Mouse (Mus musculus): ENCODE data around the gene Nr5a2. TPM values are rescaled to one million over a fixed set of nuclear protein-coding genes. Genes with fewer than 3 reads are reported as not detected.
A peak's percentile ranks its signal among the peaks of the same experiment; 100 is the strongest.

Gene Nr5a2
- total and polyA plus RNA-seq, 2 experiments from 2014 or later, result 0.45 to 1.6 TPM

DNA sequence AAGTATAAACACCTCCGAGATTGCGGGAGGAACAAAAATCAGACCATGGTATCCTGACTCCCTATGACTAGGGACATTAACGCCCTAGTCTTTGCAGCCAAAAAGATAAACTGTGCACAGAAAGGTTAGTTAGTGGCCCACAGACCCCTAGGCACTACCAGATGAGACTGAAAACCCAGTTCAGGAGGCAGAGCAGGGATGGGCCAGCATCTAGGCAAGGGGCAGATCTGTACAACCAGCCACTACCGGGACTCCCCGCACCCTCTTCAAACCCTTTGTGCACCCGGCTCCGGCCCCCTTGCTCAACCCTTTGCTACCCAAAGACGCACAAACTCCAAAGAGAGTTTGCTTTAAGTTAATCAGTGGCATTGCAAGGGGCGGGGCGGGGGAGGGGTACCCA lies 14.4 kb downstream of the Nr5a2 start:
- Histone ChIP-seq H3K36me3 (replicated peaks; ENCODE audit: control insufficient read depth, insufficient read depth, low read length) (no peaks in the 10 kb centered on the region), H3K9ac (replicated peaks; ENCODE audit: low read depth, low read length) (no peak overlapping the region), H3K4me2 (ENCODE audit: low read depth, low read length) (peak overlapping the region; percentile 68), H3K4me1 (ENCODE audit: control insufficient read depth, insufficient read depth) (peaks cover 7% of the 10 kb centered on the region; the same call in 1 of the 2 replicates), H3K27ac (ENCODE audit: low read depth) (no peak overlapping the region), H3K27me3 (ENCODE audit: control insufficient read depth, insufficient read depth, low read length) (peaks cover 70% of the 10 kb centered on the region), H3K4me3 (ENCODE audit: low read depth, low read length) (peak overlapping the region; percentile 50; the same call in 1 of the 2 replicates), H3K9me3 (replicated peaks; ENCODE audit: control insufficient read depth, low read length) (no peaks in the 10 kb centered on the region)
- TF ChIP-seq CTCF (IDR thresholded peaks at IDR 0.05; ENCODE audit: low read depth) (no peak), EP300 (IDR thresholded peaks at IDR 0.05; ENCODE audit: low read depth) (no peak)
- WGBS, result 6% methylated on average over 10 of the region's 10 CpGs
- DNase-seq (ENCODE audit: low spot score), result no peak
- ATAC-seq (ENCODE audit: insufficient read depth, low read depth), result no peak

DNA sequence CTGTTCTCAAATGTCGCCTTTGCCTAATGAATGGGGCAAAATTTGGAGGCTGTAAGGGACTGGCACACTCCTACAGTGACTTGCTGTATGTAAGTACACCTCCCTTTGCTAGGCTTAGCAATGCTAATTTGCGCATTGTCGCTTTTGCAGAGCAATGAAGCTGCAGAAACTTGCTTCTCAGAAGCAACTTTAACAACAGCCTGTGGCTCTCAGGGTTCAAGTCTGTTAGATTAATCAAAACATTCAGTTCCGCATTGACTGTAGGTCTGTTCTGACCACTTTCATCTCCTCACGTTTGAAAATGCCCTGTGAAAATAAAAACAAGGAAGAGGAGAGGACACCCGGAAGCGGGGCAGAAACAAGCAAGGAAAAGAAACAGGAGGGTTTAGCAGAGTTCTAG lies 14.8 kb downstream of the Nr5a2 start:
- H3K4me3 ChIP-seq (ENCODE audit: low read depth, low read length), result peak overlapping the region; percentile 50; the same call in 1 of the 2 replicates
- no peaks in the 10 kb centered on the region for H3K36me3 ChIP-seq (replicated peaks; ENCODE audit: control insufficient read depth, insufficient read depth, low read length)
- no peak overlapping the region for H3K27ac ChIP-seq (ENCODE audit: low read depth)
- ATAC-seq (ENCODE audit: insufficient read depth, low read depth) (no peak), DNase-seq (ENCODE audit: low spot score) (no peak)
- peaks cover 66% of the 10 kb centered on the region for H3K27me3 ChIP-seq (ENCODE audit: control insufficient read depth, insufficient read depth, low read length)
- TF ChIP-seq EP300 (IDR thresholded peaks at IDR 0.05; ENCODE audit: low read depth) (no peak), CTCF (IDR thresholded peaks at IDR 0.05; ENCODE audit: low read depth) (no peak)
- no peak overlapping the region for H3K9ac ChIP-seq (replicated peaks; ENCODE audit: low read depth, low read length)
- 24% methylated on average over 7 of the region's 7 CpGs for WGBS
- peak overlapping the region; percentile 68; the same call in 1 of the 2 replicates for H3K4me2 ChIP-seq (ENCODE audit: low read depth, low read length)
- no peaks in the 10 kb centered on the region for H3K9me3 ChIP-seq (replicated peaks; ENCODE audit: control insufficient read depth, low read length)
- peaks cover 7% of the 10 kb centered on the region; the same call in 1 of the 2 replicates for H3K4me1 ChIP-seq (ENCODE audit: control insufficient read depth, insufficient read depth)

DNA sequence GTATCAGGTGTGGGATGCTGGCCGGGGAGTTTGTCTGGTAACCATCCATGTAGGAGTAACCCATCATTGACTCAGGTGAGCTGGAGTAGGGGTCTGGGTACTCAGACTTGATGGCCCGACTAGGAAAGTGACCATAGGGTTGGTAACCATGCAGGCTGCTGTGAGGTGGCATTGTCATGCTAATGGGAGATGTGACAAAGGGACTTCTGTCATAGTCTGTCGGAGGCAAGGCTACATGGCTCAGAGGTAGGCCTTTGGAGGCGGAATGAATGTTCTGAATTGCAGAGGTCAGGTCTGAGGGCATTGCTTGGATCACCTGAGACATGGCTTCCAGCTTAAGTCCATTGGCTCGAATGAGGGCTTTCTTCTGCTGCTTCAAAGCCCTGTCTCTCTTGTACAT lies 19.6 kb downstream of the Nr5a2 start:
- Histone ChIP-seq H3K4me1 (ENCODE audit: control insufficient read depth, insufficient read depth) (no peaks in the 10 kb centered on the region), H3K27me3 (ENCODE audit: control insufficient read depth, insufficient read depth, low read length) (peaks cover 18% of the 10 kb centered on the region), H3K4me3 (ENCODE audit: low read depth, low read length) (no peak overlapping the region), H3K36me3 (replicated peaks; ENCODE audit: control insufficient read depth, insufficient read depth, low read length) (no peaks in the 10 kb centered on the region), H3K4me2 (ENCODE audit: low read depth, low read length) (no peak overlapping the region), H3K9me3 (replicated peaks; ENCODE audit: control insufficient read depth, low read length) (no peaks in the 10 kb centered on the region), H3K9ac (replicated peaks; ENCODE audit: low read depth, low read length) (no peak overlapping the region), H3K27ac (ENCODE audit: low read depth) (no peak overlapping the region)
- DNase-seq (ENCODE audit: low spot score) (no peak), ATAC-seq (ENCODE audit: insufficient read depth, low read depth) (no peak)
- TF ChIP-seq CTCF (IDR thresholded peaks at IDR 0.05; ENCODE audit: low read depth) (no peak), EP300 (IDR thresholded peaks at IDR 0.05; ENCODE audit: low read depth) (no peak)
- WGBS, result 82% methylated on average over 5 of the region's 5 CpGs

DNA sequence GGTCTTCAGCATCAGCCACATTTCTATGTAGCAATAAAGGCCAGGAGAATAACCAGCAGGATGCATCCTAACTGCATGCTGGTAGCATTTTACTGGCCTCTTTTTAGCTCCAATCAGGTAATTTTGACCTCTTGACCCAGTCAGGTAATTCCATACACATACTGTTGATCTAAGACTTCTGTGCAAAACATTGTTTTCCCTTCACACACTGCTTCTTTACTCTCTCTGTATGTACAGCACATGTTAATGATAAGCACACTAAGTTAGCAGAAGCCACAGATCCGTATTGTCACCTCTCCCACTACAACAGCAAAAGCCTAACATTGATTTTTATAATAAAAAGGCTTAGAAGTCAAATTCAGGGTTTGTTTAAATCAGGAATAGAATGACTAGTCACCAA lies 21.0 kb downstream of the Nr5a2 start:
- 73% methylated on average over 1 of the region's 1 CpGs for WGBS

DNA sequence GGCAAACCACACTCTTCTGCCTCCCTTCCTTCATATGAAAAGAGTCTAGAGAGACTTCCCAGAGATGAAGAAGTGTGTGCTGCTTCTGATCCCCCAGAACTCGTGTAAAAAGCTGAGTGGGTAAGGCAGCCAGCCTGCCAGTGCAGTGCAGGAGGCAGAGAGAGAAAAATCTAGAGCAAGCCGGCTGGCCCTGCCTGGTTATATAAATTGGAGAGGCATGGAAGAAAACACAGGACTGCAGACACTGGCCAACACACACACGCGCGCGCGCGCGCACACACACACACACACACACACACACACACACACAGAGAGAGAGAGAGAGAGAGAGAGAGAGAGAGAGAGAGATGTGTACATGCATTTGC lies 24.3 kb downstream of the Nr5a2 start:
- H3K4me3 ChIP-seq (ENCODE audit: low read depth, low read length), result no peak overlapping the region
- ATAC-seq (ENCODE audit: insufficient read depth, low read depth), result no peak

More for the DNA sequence above, 21.0 kb downstream of the Nr5a2 start:
- H3K4me2 ChIP-seq (ENCODE audit: low read depth, low read length), result no peak overlapping the region
- DNase-seq (ENCODE audit: low spot score) (no peak), ATAC-seq (ENCODE audit: insufficient read depth, low read depth) (no peak)
- H3K27ac ChIP-seq (ENCODE audit: low read depth), result no peak overlapping the region
- H3K27me3 ChIP-seq (ENCODE audit: control insufficient read depth, insufficient read depth, low read length), result peaks cover 5% of the 10 kb centered on the region; the same call in 1 of the 2 replicates
- TF ChIP-seq CTCF (IDR thresholded peaks at IDR 0.05; ENCODE audit: low read depth) (no peak), EP300 (IDR thresholded peaks at IDR 0.05; ENCODE audit: low read depth) (no peak)
- H3K4me1 ChIP-seq (ENCODE audit: control insufficient read depth, insufficient read depth), result no peaks in the 10 kb centered on the region
- no peaks in the 10 kb centered on the region for H3K9me3 ChIP-seq (replicated peaks; ENCODE audit: control insufficient read depth, low read length)
- H3K36me3 ChIP-seq (replicated peaks; ENCODE audit: control insufficient read depth, insufficient read depth, low read length), result no peaks in the 10 kb centered on the region
- no peak overlapping the region for H3K9ac ChIP-seq (replicated peaks; ENCODE audit: low read depth, low read length)
- H3K4me3 ChIP-seq (ENCODE audit: low read depth, low read length), result no peak overlapping the region

DNA sequence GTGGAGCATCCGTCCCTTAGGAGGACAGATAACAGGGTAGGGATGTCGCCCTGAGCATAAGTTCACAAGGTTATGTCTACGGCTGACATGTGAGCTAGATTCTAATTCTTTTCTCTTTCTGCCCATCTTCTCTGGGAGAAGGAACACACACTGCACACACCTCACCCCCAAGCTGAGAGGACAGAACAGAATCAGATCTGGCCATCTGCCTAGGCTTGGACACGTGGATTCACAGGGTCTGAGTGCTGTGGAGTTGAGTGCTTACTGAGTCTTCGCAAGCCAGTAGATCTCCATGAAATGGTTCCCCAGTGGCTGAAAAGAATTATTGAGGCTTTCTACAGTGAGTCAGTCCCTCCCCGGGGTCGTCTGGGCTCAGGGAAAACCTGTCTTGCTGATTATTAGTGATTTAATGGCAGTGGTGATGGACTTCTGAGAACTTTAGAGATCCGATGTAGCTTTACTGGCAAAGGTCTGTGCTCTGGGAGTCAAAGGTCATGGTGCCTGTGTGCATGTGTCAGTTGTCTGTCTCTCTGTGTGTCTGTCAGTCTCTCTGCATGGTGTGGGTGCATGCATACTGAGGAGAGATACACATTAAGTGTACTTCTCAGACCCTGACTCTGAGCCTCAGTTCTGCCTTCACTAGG lies 24.8 kb downstream of the Nr5a2 start:
- H3K4me2 ChIP-seq (ENCODE audit: low read depth, low read length), result no peak overlapping the region
- TF ChIP-seq CTCF (IDR thresholded peaks at IDR 0.05; ENCODE audit: low read depth), result no peak
- TF ChIP-seq EP300 (IDR thresholded peaks at IDR 0.05; ENCODE audit: low read depth), result no peak
- 79% methylated on average over 8 of the region's 8 CpGs for WGBS
- 0 out of 2 replicates have a peak, but pooled peaks cover 5% of the 10 kb centered on the region for H3K4me1 ChIP-seq (ENCODE audit: control insufficient read depth, insufficient read depth)
- H3K27ac ChIP-seq (ENCODE audit: low read depth), result no peak overlapping the region
- H3K36me3 ChIP-seq (replicated peaks; ENCODE audit: control insufficient read depth, insufficient read depth, low read length), result no peaks in the 10 kb centered on the region
- no peaks in the 10 kb centered on the region for H3K9me3 ChIP-seq (replicated peaks; ENCODE audit: control insufficient read depth, low read length)
- H3K27me3 ChIP-seq (ENCODE audit: control insufficient read depth, insufficient read depth, low read length), result no peaks in the 10 kb centered on the region
- ATAC-seq (ENCODE audit: insufficient read depth, low read depth), result no peak
- H3K4me3 ChIP-seq (ENCODE audit: low read depth, low read length), result no peak overlapping the region
- H3K9ac ChIP-seq (replicated peaks; ENCODE audit: low read depth, low read length), result no peak overlapping the region
- no peak for DNase-seq (ENCODE audit: low spot score)

More for the DNA sequence above, 24.3 kb downstream of the Nr5a2 start:
- no peak overlapping the region for H3K9ac ChIP-seq (replicated peaks; ENCODE audit: low read depth, low read length)
- H3K27ac ChIP-seq (ENCODE audit: low read depth), result no peak overlapping the region
- 0 out of 2 replicates have a peak, but pooled peaks cover 5% of the 10 kb centered on the region for H3K4me1 ChIP-seq (ENCODE audit: control insufficient read depth, insufficient read depth)
- 87% methylated on average over 9 of the region's 9 CpGs for WGBS
- H3K27me3 ChIP-seq (ENCODE audit: control insufficient read depth, insufficient read depth, low read length), result no peaks in the 10 kb centered on the region
- no peaks in the 10 kb centered on the region for H3K36me3 ChIP-seq (replicated peaks; ENCODE audit: control insufficient read depth, insufficient read depth, low read length)
- DNase-seq (ENCODE audit: low spot score), result no peak
- no peak for TF ChIP-seq EP300 (IDR thresholded peaks at IDR 0.05; ENCODE audit: low read depth)
- no peak for TF ChIP-seq CTCF (IDR thresholded peaks at IDR 0.05; ENCODE audit: low read depth)
- H3K4me2 ChIP-seq (ENCODE audit: low read depth, low read length), result no peak overlapping the region
- no peaks in the 10 kb centered on the region for H3K9me3 ChIP-seq (replicated peaks; ENCODE audit: control insufficient read depth, low read length)

All from heart, postnatal 0 days (tissue).